Mouse (Mus musculus): ENCODE data around the gene Uimc1. TPM values are rescaled to one million over a fixed set of nuclear protein-coding genes. Genes with fewer than 3 reads are reported as not detected.

Uimc1 gene
- total RNA-seq, 2 experiments from 2014 or later, result 24.9 to 28.5 TPM

DNA sequence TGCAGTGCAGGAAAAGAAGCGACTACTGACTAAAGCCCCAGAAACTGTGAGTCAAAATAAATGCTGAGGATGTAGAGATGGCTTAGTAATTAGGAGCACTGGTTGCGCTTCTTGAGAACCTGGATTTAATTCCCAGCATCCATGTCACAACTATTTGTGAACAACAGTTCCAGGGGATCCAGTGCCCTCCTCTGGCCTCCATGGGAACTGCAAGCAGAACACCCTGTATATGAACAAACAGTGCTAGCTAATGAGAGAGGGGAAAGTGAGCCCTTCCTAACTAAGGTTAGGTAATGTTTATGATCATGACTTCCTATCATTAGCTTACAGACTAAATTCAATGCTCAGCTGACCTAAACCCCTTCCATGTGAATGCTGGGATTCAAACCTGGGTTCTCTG lies 42.1 kb downstream of the Uimc1 start:
- no peak for DNase-seq (ENCODE audit: low spot score in 2 of 2)

DNA sequence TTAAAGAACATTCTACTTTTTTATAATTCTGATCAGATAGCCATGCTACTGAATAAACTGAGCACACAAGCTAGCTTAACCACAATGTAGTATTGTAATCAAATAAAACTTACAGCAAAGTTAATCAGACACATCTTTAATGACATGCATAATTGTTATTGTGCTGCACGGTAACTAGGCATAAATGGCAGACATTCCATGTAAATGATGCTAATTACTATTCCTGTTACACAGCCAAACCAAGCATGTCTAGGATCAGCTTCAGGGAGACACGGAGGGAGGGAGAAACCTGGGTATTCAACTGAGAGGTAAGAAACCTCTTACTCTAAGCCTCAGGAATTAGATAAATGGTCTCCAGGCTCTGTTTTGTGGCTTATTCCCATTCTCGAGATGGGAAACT lies 52.4 kb downstream of the Uimc1 start:
- DNase-seq (ENCODE audit: low spot score in 2 of 2), result no peak

DNA sequence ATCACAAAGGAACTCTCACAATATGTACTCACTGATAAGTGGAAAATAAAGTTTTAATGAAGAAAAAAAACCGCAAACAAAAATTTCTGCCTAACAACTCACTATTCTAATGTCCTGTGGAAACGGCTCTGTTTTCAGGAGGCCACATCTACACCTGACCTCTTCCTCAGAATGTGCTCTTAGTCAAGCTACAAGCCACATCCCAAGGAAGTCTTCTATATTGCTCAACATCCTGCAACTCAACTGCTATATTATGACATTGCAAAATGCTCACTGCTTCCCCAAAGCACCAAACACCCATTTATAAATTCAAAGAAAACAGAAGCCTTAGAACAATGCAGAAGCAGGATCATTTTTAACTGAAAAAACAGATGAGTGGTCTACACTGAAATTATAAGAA lies 60.1 kb downstream of the Uimc1 start:
- no peak for DNase-seq (ENCODE audit: low spot score in 2 of 2)

DNA sequence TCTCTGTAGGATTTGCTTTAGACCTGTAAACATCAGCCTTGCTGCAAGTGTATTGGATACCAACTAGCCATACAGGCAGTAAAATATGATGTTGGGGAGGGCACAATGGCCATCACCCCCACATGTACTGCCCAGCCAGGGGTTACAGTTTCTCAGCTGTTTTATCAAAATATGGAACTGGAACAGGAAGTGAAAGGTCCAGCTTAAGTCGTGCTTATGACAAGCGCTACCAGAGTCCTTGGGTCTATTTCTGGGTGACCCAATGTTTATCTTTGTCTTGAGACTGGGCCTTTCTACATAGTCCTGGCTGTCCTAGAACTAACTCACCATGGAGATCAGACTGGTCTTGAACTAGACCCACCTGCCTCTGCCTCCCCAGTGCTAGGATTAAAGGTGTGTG lies 75.9 kb downstream of the Uimc1 start:
- no peak for DNase-seq (ENCODE audit: low spot score in 2 of 2)

DNA sequence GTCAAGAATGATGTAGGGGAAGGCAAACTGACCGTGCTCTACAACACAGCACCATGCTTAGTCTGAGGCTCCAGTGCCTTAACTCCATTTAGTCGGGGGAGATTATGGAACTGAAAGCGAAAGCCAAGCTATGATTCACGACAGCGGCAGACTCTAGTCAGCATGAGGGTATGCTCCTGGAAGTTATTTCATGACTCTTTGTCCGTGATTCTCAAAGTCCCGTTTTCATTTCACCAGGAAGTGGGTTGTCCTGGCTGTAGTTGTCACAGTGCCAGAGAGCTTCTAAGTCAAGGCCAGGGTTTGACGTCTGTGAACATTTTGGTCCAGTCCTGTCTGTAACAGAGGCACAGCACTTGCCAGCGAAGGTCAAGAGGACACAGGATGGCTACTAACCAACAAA lies 77.4 kb downstream of the Uimc1 start:
- no peak for DNase-seq (ENCODE audit: low spot score in 2 of 2)

DNA sequence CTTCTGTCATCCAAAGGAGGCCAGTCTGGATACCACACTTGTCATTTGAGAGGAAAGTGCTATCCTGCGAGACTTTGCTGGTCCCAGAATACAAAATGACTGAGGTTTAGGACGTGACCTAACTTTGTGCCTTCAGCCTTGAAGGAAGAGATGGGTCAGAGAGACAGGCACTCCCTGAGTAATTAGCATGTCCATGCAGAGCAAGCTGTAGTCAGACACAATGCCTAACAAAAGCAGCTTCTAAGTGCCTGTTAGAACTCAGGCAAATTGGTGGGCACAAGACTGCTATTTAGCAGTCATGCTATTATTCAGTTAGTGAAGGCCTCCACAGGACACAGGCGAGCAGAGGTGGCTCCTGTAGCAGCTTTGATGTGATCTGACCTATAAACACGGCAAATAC lies 77.8 kb downstream of the Uimc1 start:
- DNase-seq (ENCODE audit: low spot score in 2 of 2), result no peak

DNA sequence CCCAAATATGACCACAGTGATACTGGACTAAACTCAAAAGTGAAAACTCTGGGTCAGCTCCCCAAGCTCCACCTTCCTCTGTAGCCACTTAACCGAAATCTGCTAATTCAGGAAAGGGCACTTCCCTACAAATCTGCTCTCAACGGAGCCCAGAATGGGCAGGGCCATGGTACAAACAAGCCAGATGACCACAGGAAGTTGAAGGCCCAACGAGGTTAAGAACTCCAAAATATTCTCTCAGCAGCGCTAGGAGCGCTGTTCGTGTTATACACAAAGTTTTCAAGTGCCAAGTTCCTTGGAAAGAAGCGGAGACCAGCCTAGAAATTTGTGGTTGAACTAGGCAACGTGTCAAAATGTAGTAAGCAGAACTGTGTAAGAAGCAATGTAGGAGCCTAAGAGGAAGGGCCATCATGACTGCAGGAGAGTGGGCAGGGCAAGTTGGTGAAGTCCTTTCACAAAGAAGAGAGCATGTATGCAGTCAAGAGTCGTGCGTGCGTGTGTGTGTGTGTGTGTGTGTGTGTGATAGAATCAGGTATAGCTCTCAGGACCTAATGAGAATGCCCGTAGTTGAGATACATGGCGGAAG lies 78.8 kb downstream of the Uimc1 start, which contains the start of gene Hk3:
Gene Hk3, minus strand, starts transcription at position 192 of the 586 bp plus-strand sequence.
- no peak for DNase-seq (ENCODE audit: low spot score in 2 of 2)

DNA sequence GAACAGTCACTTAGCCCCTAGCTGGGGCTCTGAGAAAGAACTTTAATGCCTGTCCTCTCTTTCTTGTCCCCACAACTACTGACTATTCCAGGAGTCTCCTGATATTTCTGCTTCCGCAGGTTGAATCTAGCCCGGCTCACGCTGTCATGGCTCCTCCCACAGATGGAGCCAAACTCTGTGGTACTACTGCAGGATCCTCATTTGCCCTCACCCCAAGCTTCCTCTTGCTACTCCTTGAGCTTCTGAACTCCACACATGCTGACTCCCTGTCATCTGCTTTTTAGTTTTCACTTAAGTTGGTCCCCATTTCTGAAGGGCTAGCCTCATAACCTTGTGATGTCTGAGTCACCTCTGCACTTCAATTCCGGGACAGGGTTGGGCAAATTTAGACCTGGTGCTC lies 80.0 kb downstream of the Uimc1 start:
- DNase-seq (ENCODE audit: low spot score in 2 of 2), result no peak

DNA sequence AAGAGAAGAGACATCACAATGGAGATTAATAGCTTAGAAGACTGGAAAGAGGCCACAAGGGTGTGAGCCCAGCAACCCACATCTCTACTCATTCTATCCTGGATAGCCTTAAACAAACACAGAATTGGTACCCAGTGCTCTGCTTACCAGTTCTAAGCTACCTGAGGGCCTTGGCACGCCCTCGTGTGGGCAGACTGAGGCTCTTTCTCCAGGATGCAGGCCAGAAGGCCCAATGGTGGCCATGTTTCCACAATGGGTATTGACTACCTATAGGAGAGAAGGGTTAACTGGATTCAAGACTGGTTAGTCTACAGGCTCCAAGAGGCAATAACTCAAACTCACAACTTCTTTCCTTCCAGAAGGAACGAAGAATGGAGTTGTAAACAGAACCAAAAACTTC lies 80.9 kb downstream of the Uimc1 start:
- DNase-seq (ENCODE audit: low spot score in 2 of 2), result no peak

DNA sequence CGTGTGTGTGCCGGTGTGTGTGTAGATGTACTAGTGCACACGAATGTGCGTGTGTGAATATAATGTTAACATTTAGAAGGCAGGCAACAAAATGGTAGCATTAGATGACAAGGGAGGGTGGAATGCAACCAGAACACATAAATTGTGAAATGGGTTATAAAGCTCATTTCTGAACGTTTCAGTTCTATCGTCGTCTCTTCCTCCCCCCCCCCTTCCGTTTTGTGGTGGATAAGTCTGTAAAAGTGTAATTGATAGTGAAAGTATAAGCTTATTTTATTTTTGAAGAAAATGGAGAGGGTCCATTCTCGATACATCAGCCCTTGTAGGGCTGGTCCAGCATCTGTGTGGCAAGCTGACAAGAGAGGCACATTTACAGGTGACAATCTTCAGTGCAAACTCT lies 81.4 kb downstream of the Uimc1 start:
- no peak for DNase-seq (ENCODE audit: low spot score in 2 of 2)

DNA sequence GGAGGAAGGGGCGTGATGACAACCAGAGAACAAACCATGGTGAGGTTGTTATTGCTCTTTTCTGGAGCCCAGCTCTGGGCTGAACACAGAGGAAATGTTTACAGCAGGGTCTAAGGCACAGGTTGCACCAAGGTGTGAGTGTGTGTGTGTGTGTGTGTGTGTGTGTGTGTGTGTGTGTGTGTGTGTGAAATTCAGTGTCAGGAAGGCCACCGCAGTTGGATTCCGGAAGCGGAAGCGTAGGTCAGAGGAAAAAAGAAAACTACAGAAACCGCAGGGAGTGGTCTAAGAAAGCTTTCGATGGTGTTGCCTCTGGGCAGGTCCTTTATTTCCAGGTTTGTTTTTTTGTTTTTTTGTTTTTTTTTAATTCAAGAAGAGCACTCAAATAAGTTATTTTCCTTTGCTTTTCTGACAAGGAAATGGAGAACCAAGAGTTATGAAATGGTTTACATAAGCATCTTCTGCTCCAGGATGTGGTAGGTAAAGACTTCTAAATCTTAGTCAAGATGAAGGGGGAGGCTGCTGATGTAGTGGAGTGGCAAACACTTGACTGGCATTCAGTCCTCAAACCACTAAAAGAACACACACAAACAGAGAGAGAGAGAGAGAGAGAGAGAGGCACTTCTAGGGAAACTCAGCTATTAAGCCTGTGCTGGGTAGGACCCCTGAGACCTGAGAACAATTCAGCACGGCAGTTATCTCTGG lies 82.1 kb downstream of the Uimc1 start:
- no peak for DNase-seq (ENCODE audit: low spot score in 2 of 2)

DNA sequence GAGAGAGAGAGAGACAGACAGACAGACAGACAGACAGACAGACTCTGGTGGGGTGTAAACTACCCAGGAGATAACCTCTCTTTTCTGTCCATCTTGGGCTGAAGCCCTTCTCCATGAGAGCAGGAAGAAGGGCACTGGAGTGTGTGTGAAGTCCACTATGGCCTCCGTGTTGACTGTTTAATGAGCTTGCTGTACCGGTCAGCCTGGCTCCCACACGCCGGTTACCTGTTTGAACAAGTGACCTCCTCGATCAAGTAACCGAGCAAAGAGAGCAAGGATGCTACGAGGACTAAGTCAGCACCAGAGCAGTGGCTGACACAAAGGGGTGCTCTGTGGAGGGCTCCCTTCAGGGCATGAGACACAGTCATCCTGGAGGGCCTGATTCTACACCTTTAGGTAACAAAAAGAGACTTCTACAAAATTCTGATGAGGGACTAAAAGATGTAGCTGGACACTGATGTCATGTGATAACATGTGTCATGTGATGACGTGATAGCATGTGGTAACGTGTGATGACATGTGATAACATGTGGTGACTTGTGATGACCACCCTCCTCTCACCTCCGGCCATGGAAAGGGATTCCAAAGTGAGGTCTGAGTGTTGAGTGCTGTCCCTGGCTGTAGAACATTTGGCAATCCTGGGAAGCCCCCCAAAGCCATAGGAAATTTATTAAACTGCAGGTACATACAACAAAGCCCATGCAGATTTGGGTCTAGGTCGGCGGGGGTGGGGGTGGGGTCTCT lies 82.8 kb downstream of the Uimc1 start:
- DNase-seq (ENCODE audit: low spot score in 2 of 2), result no peak

DNA sequence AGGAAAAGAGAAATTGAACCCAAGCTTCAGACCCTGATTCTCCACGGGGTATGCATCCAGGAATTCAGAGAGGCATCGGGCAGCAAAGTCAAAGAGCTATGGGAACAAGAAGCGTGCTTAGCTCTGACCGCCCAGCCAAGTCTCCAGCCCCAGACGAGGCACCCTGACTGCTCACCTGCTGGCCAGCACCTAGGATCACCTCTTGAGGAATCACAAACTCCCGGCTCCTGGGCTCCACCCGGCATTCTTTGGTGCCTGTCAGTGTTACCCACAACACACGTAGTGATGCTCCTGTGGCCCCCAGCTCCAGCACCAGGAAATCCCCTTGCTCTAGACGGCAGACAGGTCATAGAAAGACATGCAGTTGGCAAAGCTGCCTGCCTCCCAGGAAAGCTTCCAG lies 85.6 kb downstream of the Uimc1 start:
- DNase-seq (ENCODE audit: low spot score in 2 of 2), result peak in 1 of 2 experiments; percentile 14

DNA sequence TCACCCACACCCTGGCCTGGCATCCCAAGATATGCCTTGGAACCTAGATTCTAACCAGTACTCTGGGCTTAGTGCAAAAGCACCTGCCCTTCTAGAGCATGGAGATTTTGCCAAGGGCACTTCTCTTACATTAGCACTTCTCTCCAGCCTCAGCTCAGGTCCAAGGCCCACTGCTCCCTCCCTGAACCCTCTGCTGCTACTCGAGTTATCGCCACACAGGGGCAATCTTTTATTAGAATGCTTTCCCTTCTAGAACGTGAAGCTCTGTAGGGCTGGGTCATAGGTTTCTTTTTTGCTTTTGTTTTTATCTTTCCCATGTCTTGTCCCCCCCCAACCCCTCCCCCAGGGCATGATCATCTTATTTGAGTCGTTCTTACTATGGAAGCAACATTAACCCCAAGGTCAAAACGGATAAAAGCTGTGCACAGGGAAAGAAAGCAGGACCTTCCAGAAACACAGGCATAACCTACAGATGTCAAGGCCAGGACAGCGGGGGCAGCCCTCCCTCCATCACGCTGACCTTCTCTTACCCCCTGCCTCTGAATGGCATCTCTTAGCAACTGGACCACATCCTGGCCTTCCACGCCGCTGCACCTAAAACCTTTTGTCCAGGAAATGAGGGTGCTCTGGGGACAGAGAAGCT lies 86.3 kb downstream of the Uimc1 start:
- no peak for DNase-seq (ENCODE audit: low spot score in 2 of 2)

DNA sequence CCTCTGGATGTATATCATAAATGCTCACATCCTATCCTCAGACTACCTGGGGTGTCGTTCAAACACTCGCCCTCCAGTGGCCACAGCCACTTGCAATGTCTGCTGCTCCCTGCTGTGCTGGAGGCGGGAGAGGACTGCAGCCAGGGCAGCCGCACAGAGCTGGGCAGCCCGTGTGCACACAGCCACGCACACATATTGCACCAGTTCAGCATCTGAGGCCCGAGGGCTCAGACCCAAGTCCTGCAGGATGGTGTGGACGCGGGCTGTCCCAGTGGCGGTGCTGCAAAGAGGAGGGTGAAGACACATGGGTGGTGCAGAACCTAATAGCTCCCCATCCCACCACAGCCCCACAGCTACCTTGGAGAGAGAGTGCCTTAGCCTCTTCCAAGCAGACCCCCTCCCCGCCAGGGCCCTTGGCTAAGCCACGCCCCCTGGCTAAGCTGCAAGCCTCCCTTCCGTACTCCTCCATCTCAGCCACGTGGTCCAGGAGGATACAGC lies 88.1 kb downstream of the Uimc1 start:
- no peak for DNase-seq (ENCODE audit: low spot score in 2 of 2)

DNA sequence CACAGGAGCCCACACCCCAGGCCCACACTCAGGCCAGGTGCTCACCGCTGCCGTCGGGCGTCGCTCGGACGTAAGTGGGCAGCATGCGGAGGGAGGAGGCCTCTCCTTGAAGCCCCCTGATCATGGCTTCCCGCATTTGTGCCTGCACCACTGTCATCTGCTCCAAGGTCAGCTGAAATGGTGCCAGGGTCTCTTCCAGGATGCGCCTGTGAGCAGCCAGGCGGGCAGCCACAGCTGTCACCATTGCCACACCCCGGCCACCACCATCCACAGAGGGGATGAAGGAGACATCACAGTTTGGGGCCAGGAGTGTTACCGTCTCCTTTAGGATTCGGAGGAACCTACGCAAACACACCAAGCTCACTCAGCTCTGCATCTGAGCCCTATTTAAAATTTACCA lies 89.0 kb downstream of the Uimc1 start:
- DNase-seq (ENCODE audit: low spot score in 2 of 2), result no peak

DNA sequence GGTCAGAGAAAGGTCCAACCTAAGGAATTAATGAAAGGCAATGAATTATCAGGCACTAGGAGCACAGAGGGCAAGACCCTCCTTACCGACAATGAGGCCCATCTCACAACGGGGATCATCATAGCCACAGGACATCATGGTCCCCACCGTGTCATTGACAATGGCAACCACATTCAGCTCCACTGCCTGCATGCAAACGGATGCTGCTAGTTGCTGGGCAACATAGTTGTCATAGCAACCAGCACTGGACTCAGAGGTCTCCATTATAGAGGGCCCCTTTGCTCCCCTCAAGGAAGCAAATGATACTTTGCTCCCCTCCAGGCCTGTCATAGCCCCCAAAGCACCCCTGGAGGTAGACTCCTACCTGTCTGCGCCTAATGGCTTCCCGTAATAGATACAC lies 91.5 kb downstream of the Uimc1 start:
- DNase-seq (ENCODE audit: low spot score in 2 of 2), result no peak

DNA sequence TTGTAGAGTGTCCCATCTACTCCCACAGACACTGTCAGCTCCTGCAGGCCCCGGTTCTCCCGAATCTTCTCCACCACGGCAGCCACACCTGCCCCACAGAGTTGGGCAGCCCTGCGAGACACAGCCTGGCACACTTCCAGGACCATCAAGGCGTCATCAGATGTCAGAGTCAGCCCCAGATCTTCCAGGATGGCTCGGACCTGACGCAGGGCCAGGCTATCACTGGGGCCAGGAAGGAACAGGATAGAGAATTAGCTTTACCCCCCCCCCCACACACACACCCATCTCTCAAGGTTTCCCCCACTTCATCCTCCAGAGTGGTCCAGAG lies 93.7 kb downstream of the Uimc1 start:
- DNase-seq (ENCODE audit: low spot score in 2 of 2), result no peak

DNA sequence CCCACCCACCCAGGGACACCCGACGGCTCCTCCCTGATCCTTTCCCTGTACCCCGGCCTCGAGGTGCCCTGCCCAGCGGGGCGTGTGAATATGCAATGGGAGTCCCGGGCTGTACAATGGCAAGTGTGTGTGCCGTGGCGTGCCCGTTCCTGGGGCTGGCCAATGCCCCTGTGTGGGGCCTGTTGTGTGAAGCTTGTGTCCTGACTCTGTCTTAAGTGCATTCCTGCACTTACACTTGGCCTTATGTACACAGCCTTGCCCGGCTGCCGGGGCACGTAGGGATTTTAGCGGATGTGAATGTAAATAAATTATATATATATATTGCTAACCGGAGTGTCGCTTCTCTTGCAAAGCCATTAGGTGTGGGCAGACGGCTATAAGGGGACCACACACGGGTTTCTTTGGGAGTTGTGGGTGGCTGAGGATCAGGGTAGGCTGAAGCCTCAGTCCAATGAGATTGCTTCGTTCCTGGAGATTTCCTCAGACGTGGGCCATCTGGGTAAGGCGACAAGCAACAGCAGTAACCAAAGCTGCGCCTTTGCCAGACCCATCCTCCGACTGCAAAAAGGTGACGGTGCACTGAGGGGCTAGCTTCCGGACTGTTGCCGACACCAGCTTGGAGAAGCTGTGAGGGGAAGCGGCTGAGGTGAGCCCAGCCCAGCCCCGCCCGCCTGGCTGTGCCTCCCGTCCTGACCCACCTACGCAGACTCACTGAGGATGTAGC lies 94.2 kb downstream of the Uimc1 start:
- no peak for DNase-seq (ENCODE audit: low spot score in 2 of 2)

DNA sequence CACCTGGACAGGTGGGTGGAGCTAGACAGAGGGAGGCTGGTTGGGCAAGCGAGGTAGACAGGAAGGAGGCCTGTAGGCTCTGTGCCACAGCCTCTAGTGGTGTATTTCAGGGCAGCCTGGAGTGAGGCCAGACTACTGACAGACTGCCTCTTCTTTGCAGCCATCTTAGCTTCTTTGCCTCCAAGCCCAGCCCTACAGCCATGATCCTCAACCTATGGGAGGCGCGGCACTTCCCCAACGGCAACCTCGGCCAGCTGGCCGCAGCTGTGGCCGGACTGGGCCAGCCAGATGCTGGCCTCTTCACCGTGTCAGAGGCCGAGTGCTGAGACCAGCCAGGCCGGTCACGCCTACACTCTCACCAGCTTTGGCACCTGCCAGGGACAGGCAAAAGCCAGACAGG lies 95.5 kb downstream of the Uimc1 start:
- peak in 1 of 2 experiments; percentile 43 for DNase-seq (ENCODE audit: low spot score in 2 of 2)

DNA sequence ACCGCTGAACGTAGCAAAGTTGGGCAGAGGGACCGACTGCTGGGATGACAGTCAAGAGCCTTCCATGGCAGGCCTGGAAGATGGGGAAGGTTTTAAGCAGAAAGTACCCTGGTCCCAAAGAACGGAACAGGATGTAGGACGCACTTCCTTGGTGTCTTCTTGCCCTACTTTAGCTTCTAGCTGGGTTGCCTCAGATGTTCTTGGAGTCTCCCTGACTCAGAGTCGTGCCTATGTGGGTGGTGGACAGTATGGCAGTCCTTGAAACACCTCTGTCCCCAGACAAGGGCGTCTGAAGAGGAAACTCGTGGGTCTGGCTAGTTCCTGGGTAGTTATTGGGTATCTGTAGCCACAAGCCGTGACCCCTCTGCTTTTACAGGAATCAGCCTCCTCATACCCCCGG lies 98.0 kb downstream of the Uimc1 start:
- DNase-seq (ENCODE audit: low spot score in 2 of 2), result no peak
